Mouse (Mus musculus) liver, adult (tissue): ENCODE data around the gene Gm28230.

Experiments
- GATA4 ChIP-seq: IDR thresholded peaks from 2 replicates; pipeline ENCODE4 v1.6.1; 2014; ENCODE audit warnings: mild to moderate bottlenecking, low read length; ENCODE audit not compliant: insufficient replicate concordance

Gm28230 gene

DNA sequence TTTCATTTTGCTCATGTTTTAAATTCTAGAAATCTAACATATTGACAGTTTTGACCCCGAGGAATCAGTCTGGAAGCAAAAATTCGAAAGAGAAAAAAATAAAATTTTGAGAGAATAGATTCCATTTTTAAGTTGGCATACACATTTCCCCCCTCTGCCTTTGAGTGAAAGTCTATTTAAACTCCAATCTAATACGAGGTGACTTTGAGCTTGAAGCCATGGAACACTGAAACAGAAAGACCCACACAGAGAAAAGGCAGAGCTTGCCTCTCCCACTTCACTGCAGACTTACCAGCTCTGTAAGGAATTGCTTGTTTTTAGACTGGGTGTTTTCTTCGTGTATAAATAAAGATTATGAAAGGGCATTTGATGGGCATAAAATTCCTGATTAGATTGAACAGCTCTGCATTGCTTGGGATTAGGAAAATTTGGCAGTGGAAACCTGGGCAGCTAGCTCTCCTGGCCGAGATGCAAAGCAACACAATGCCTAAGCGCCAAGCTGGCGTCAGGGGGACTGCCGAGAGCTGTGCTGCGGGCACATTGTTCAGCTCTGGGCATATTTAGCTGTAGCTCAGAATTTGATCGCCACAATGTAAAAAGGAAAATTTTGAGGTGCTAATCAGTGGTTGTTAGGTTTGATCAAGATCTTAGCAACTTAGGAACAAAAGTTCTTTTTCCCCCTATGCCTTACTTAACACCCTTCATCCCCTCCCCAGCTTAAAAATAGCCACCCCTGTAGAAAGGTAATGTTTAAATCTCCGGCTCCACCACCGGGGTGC lies 37.5 kb upstream of the Gm28230 start:
- TF ChIP-seq GATA4: no peak

DNA sequence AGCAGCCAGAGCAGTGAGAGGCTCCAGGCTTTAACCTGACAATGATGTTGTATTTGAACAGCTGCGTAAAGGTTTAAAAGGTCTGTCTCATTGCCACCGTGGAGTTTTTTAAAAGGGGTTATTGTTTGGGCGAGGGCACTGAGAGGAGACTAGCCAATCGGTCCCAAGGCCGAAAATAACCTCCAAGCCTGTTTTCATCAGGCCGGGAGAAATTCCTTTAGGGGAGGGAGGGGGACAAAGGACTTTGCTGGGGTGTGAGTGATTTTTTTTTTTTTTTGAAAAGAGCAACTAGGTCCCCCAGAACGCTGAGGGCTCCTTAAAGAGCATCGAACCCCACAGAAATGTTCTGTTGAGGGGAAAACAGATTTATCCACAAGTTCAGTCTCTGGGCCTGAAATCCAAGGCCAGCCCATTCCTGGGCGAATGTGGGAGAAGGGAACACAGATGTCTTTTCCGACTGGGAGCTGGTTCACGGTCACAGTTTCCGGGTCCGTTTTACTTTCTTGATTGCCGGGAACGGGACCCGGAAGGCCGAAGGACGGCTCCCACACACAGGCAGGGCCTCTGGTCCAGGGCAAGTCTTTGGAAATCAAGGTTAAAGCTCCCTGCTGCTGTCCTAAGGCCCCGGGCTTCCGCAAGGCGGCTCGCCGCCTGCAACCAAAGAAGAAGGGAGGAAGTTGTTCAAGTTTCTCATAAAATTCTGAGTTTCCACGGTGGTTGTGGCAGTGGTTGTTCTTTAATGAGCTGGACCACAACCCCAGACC lies 36.8 kb upstream of the Gm28230 start:
- no peak for TF ChIP-seq GATA4

DNA sequence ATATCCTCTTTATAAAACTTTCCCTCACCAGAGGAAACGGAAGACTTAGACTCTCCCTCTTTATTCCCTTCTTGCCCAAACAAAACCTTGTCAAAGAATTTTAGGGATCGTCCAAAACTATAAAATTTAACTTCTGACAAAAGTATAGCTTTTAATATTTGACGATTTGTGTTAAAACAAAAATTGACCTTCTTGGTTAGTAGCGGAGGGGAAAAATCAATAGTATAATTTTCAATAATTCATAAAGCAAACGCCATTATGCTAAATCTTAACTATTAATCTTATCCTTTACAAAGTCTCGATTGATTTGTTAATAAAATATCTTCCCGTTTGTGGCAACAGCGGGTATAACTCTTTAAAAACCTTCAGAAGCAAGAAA lies 36.2 kb upstream of the Gm28230 start:
- no peak for TF ChIP-seq GATA4

DNA sequence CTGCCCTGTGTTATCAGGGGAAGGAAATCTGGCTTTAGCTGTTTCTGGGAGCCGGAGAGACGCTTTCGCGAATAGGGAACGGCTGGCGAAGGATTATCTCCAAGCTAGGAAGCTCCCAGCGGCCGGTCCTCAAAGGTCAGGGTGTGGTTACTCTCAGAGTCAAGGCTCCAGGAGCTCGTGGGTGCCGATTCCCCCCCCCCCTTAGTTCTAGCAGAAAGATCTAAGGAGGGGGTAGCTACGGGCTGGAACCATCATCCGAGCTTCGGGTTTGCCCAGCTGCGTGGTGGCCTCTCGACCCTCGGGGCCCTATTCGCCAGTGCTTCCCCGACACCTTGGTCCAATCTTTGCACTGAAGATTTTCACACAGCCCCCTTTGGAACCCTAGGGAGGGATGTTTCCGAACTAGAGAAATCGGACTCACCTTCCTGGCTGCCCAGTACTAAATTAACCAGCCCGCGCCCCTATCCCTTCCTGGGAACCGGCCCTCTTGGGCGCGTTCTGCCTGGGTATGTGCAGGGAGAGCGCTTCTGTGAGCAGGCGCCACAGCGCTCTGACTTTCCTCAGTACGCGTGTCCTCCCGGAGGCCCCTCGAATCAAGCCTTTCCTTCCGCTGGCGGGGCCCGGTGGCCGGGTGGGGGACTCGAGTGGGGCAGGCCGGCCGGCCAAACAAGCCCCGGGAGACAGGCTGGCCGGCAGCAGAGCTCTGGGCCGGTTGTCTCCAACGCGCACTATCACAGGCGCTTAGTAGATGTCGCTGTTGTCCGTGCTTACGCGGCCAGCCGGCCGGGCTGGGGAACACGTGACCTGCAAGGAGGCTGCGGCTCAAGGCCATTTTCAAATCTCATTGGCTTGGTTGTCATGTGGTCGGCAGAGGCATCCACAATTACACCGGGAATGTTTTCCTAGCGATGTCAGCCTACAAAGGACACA lies 35.2 kb upstream of the Gm28230 start, which contains the start of gene Hoxd10:
TSS of gene Hoxd10 (plus strand) at position 903 of the 930 bp plus-strand sequence.
- no peak for TF ChIP-seq GATA4

DNA sequence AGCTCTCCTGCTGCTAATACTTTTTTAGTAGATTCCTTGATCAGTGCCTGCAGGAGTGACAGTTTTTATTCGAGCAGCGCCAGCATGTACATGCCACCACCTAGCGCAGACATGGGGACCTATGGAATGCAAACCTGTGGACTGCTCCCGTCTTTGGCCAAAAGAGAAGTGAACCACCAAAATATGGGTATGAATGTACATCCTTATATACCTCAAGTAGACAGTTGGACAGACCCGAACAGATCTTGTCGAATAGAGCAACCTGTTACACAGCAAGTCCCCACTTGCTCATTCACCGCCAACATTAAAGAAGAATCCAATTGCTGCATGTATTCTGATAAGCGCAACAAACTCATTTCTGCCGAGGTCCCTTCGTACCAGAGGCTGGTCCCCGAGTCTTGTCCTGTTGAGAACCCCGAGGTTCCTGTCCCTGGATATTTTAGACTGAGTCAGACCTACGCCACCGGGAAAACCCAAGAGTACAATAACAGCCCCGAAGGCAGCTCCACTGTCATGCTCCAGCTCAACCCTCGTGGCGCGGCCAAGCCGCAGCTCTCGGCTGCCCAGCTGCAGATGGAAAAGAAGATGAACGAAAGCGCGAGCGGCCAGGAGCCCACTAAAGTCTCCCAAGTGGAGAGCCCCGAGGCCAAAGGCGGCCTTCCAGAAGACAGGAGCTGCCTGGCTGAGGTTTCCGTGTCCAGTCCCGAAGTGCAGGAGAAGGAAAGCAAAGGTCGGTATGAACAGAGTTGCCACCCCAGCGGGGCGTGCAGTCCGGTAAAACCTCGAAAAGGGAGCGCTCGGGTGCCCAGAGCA lies 34.3 kb upstream of the Gm28230 start:
- TF ChIP-seq GATA4: no peak

- TF ChIP-seq GATA4: no peak
These were observed 33.6 kb upstream of the Gm28230 start for GRCm38 (mm10) chr2:74692808-74693431.

DNA sequence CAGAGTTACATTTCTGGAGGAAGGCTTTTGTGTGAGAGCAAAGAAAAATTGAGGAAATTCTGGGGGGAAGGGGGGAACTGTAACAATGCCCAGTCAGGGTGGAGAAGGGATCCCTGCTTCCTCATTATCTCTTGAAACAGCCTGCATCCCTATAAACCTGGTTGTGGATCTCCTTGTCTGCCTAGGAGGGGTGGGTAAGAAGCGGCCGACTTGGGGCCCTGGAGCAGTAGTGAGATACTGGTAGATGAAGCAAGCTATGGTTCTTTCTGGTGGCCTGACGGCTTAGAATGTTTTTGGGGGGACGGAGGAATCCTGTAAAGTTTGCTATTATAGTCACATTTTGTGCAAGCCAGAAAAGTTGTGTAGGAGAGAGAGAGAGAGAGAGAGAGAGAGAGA lies 33.1 kb upstream of the Gm28230 start:
- TF ChIP-seq GATA4: no peak

DNA sequence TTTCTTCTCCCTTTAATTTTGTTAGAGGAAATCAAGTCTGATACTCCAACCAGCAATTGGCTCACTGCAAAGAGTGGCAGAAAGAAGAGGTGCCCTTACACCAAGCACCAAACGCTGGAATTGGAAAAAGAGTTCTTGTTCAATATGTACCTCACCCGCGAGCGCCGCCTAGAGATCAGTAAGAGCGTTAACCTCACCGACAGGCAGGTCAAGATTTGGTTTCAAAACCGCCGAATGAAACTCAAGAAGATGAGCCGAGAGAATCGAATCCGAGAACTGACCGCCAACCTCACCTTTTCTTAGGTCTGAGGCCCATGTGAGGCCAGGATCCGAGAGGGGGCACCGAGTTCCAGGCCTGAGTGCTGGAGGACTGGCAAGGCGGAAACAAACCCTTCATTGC lies 32.5 kb upstream of the Gm28230 start:
- no peak for TF ChIP-seq GATA4

GRCm38 (mm10) chr2:74695383-74695782 lies 31.1 kb upstream of the Gm28230 start:
- TF ChIP-seq GATA4: no peak

GRCm38 (mm10) chr2:74695813-74696430 lies 30.6 kb upstream of the Gm28230 start:
- TF ChIP-seq GATA4: no peak

DNA sequence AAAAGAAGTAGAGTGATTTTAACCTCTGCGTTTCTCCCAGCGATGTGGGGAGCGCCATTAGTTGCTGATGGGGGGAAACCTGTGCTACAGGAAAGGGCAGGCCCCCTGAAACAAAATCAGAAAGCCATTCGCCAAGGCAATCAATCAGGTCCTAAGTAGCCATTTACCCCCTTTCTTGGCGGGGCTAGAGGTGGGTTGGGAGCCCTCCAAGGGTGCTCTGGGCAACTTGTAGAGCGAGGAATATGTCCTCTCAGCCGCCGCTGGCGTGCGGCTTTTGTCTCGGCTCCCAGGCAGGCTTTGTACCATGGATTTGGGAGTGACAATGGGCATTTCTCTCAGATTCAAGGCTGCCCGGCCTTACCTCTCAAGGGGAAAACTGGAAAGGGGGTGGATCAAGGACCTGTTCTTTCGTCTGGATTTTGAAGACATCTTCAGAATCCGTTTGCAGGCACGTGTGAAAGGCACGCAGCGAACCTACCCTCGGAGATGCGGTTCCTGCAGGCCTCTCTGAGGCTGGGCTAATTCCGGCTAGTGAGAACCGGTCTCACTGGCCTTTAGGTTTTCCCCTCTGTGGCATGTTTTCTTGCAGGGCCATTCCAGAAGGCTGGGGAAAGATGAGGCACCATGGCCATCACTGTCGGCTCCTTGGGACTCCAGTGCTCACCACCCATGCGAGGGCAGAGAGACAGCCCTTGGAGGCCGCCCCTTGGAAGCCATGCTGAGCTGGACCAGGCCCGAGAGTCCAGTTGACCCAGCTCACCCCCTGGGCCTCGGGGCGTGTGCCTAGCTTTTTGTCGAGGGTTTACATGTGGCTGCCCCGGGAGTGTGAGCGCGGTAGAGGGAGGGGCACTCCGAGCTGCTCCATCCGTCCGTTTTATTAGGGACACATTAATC lies 29.8 kb upstream of the Gm28230 start:
- no peak for TF ChIP-seq GATA4

DNA sequence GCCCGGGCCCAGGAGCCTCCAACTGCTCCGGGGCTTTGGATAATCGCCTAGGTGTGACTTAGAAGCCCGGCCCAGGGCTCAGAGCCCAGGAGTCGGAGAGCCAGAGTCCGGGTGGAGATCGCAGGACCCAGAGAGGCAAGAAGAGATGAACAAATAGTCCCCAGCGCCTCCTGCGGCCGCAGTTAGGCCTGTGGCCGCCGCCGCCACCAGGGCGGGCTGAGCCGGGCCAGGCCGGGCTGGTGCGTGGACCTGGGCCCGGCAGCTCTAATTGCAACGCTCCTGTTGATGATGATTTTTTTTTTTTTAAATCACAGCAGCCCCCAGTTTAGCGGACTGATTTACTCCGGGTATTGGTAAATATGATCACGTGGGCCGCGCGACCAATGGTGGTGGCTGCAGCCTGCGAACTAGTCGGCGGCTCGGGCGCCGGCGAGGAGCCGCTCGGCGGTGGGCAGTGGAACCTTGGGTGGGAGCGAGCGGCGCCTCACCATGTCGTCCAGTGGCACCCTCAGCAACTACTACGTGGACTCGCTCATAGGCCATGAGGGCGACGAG lies 28.9 kb upstream of the Gm28230 start, which contains the start of gene Hoxd9:
TSS of gene Hoxd9 (plus strand) at position 161 of the 555 bp plus-strand sequence.
- TF ChIP-seq GATA4: no peak
